Mouse (Mus musculus): ENCODE measurements at regions not wholly inside any gene's neighbourhood (a gene's known extent, or its start where the extent isn't known, plus 50 kb on each side); places are given as distances from the start of the nearest gene placed in this dataset.

DNA sequence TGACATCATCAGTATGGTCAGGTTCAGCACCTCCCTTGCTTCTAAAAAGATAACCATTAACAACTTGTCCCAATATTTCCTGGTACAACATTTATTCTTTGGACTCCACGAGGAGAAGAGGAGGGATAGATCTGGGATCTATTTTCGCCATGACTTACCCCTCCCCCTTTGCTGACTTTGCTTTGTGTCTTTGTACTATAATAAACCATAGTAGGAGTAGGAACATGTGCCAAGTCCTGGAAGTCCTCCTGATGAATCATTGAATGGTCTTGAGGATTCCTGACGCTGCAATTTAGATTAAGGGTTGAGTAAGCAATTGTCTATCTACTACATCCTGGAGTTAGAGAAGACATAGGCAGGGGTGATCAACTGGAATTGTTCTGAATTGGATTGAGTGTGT is 71.2 kb downstream of the Rbm11 start:
- intact Hi-C loops (cut with DNase I), result no loop called here

DNA sequence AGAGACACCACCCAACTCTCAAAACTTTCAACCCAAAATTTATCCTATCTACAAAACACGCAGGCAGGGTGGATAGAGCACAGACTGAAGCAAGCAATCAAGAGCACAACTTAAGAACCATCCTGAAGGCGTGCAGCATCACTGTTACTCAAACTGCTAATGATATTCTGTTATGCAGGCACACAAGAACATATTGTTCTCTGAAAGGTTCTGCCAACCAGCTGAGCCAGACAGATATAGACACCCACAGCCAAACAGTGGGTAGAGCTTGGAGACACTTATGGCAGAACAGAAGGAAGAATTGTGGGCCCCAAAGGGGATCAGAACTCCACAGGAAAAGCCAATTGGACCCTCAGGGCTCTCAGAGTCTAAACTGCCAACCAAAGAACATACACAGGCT is 74.9 kb downstream of the Rbm11 start:
- intact Hi-C loops (cut with DNase I), result no loop called here

More for the DNA sequence above, 71.2 kb downstream of the Rbm11 start:
- DNase-seq (ENCODE audit: low spot score), result no peak

DNA sequence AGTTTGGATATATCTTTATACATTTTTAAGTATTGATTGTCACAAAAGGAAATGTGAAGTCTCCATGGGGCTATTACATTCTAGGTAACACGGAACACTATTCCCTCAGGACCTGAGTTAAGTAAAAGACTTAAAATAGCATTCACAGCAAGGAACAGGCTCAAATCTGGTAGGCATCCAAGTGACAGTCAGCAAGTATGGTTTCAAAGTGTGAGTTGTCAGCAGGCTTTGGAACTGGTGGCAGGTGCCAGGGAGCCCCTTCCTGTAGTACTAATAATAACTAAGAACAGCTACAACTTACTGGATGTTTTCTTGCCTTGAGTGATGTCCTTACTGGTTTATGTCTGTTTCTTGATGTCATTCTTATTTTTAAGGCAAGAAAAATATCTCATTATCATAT is 79.5 kb downstream of the Rbm11 start:
- DNase-seq (ENCODE audit: low spot score), result no peak
- intact Hi-C loops (cut with DNase I), result no loop called here

More for the DNA sequence above, 74.9 kb downstream of the Rbm11 start:
- DNase-seq (ENCODE audit: low spot score), result no peak

DNA sequence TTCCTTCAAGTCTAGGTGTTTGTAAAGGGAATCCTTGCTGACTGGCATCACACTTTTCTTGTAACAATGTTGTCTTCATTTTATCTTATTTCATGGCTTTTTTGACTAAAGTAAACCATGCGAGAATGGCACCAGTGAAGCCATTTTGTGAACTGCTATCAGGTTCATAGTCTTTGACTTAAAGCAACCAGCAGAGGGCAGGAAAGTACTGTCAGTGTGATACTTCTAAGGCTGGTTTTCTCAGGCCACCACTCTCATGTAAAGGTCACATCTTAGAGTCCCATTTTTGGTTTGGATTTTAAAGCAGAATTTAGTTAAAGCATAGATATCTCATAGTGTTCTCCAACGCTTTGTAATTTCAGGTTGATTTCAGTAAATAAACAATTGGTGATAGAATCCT is 83.2 kb downstream of the Rbm11 start:
- DNase-seq (ENCODE audit: low spot score), result no peak
- intact Hi-C loops (cut with DNase I), result loop anchor here (2.0 to 5.0 kb wide), 2 partner anchors 526 to 1223 kb away; no protein-coding TSS in a partner anchor

DNA sequence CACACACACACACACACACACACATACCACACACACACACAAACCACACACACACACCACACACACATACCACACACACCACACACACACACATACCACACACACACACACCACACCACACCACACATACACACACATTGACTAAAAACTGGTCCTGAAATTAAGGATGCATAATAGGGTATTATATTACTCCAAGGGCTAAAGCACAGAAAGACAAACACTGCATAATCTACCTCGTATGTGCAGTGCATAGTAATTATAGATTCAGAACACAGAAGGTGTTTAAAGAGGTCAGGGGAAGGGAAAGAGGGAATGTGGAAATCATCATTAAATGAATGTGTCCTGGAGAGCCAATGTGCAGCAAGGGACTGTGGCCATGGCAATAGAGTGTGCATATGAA is 84.5 kb downstream of the Rbm11 start:
- DNase-seq (ENCODE audit: low spot score), result no peak
- intact Hi-C loops (cut with DNase I), result loop anchor here (2.0 to 5.0 kb wide), 2 partner anchors 525 to 1222 kb away; no protein-coding TSS in a partner anchor

Measured in heart, postnatal 25 days (tissue).